Mouse (Mus musculus) midbrain, embryonic 14.5 days (tissue): Measurements from ENCODE around the gene AI467606. TPM values are rescaled to one million over a fixed set of nuclear protein-coding genes. Genes with fewer than 3 reads are reported as not detected.
A peak's percentile ranks its signal among the peaks of the same experiment; 100 is the strongest.

Source experiments
- ATAC-seq: fragments of 200-750 bp; cut with Nextera tagmentation; 2 replicates; pipeline ENCODE4 v1.8.0; 2017; ENCODE audit warnings: moderate number of reproducible peaks, moderate library complexity; ENCODE audit not compliant: low FRiP score, low TSS enrichment
- DNase-seq: peaks from one replicate; pipeline ENCODE4 v3.0.0-alpha.2; 2015
- H3K27ac ChIP-seq: fragments of 300-500 bp; sonication (generic); replicated peaks from 2 replicates; pipeline ENCODE4 v1.5.1; 2014; ENCODE audit warnings: mild to moderate bottlenecking, low read depth, low read length, moderate library complexity
- H3K27me3 ChIP-seq: fragments of 300-500 bp; sonication (generic); 2 replicates; pipeline ENCODE4 v1.6.1; 2014; ENCODE audit warnings: low read length, control low read depth, mixed read lengths; ENCODE audit not compliant: control insufficient read depth, insufficient read depth
- H3K36me3 ChIP-seq: fragments of 300-500 bp; sonication (generic); 2 replicates; pipeline ENCODE4 v1.6.1; 2014; ENCODE audit warnings: low read length, control low read depth; ENCODE audit not compliant: control insufficient read depth, insufficient read depth
- H3K4me1 ChIP-seq: fragments of 300-500 bp; sonication (generic); 2 replicates; pipeline ENCODE4 v1.6.1; 2014; ENCODE audit warnings: mild to moderate bottlenecking, antibody characterized with exemption, low read length, control low read depth; ENCODE audit not compliant: control insufficient read depth, insufficient read depth
- H3K4me2 ChIP-seq: fragments of 300-500 bp; sonication (generic); 2 replicates; pipeline ENCODE4 v1.6.1; 2014; ENCODE audit warnings: mild to moderate bottlenecking, low read length, moderate library complexity
- H3K4me3 ChIP-seq: fragments of 300-500 bp; sonication (generic); replicated peaks from 2 replicates; pipeline ENCODE4 v1.5.1; 2014; ENCODE audit warnings: low read depth, low read length
- H3K9ac ChIP-seq: fragments of 300-500 bp; sonication (generic); replicated peaks from 2 replicates; pipeline ENCODE4 v1.6.1; 2014; ENCODE audit warnings: mild to moderate bottlenecking, low read length, moderate library complexity
- H3K9me3 ChIP-seq: fragments of 300-500 bp; sonication (generic); 2 replicates; pipeline ENCODE4 v1.6.1; 2016; ENCODE audit warnings: low read length, control low read depth, mixed read lengths; ENCODE audit not compliant: control insufficient read depth
- WGBS: fragments of 180-500 bp; shearing (Covaris S2); extraction: QIAGEN DNeasy Blood & Tissue Kit; methylation state at CpG from one replicate; pipeline ENCODE4 v1.1.7; 2014; 5-methylcytosine and 5-hydroxymethylcytosine counted together
- polyA plus RNA-seq: library from polyadenylated mRNA; unstranded; fragments of >200 nt; fragmentation: Nextera tagmentation; extraction: Ambion mirVana; gene quantifications from 2 replicates; pipeline ENCODE4 v1.2.1, GENCODE M21; 2014

AI467606 gene
- 0.84 and 2.2 TPM in 2 replicates for polyA plus RNA-seq

GRCm38 (mm10) chr7:127091114-127091896 is at the start of gene AI467606:
AI467606 (plus strand) TSS chr7:127091359.
- ATAC-seq = no peak
- Histone ChIP-seq H3K4me1 (0 out of 2 replicates have a peak, but pooled peaks cover 4% of the 10 kb centered on the region), H3K9ac (no peak within 1 kb of the TSS), H3K4me3 (no peak within 1 kb of the TSS), H3K9me3 (no peaks in the 10 kb centered on the region), H3K27me3 (no peaks in the 10 kb centered on the region), H3K4me2 (no peak within 1 kb of the TSS), H3K36me3 (no peaks in the 10 kb centered on the region), H3K27ac (no peak within 1 kb of the TSS)
- no peak for DNase-seq
- WGBS = 75% methylated on average over 16 of the region's 16 CpGs

- Histone ChIP-seq H3K4me1 (peaks cover 12% of the 10 kb centered on the region), H3K27ac (peak within 1 kb of the TSS; percentile 56; the same call in 1 of the 2 replicates), H3K27me3 (no peaks in the 10 kb centered on the region), H3K4me2 (peak within 1 kb of the TSS; percentile 94), H3K4me3 (peak within 1 kb of the TSS; percentile 61), H3K36me3 (no peaks in the 10 kb centered on the region), H3K9me3 (no peaks in the 10 kb centered on the region), H3K9ac (peak within 1 kb of the TSS; percentile 57)
- DNase-seq (peak; percentile 95), ATAC-seq (peak; percentile 78)
- WGBS = under 1% methylated on average over 52 of the region's 53 CpGs
These were observed 49.1 kb upstream of the AI467606 start, which contains the start of gene Kif22 for GRCm38 (mm10) chr7:127041851-127042672. Kif22 (minus strand) TSS chr7:127042471.

GRCm38 (mm10) chr7:127055026-127055585 is 36.1 kb upstream of the AI467606 start:
- Histone ChIP-seq H3K27me3 (no peaks in the 10 kb centered on the region), H3K9me3 (no peaks in the 10 kb centered on the region), H3K4me3 (no peak overlapping the region), H3K9ac (no peak overlapping the region), H3K4me2 (no peak overlapping the region), H3K36me3 (no peaks in the 10 kb centered on the region), H3K27ac (no peak overlapping the region), H3K4me1 (no peaks in the 10 kb centered on the region)
- DNase-seq (no peak), ATAC-seq (no peak)
- whole genome bisulfite sequencing = 78% methylated on average over 5 of the region's 5 CpGs

GRCm38 (mm10) chr7:127065538-127065937 is 25.6 kb upstream of the AI467606 start:
- no peak for DNase-seq
- no peak for ATAC-seq

GRCm38 (mm10) chr7:127066317-127066716 is 24.8 kb upstream of the AI467606 start:
- ATAC-seq = no peak
- Histone ChIP-seq H3K4me3 (no peak overlapping the region), H3K27ac (no peak overlapping the region), H3K27me3 (no peaks in the 10 kb centered on the region), H3K4me1 (no peaks in the 10 kb centered on the region), H3K9ac (no peak overlapping the region), H3K36me3 (no peaks in the 10 kb centered on the region), H3K9me3 (no peaks in the 10 kb centered on the region), H3K4me2 (no peak overlapping the region)
- no peak for DNase-seq
- 86% methylated on average over 4 of the region's 4 CpGs for WGBS

More at GRCm38 (mm10) chr7:127065538-127065937, 25.6 kb upstream of the AI467606 start:
- no peak overlapping the region for H3K4me2 ChIP-seq
- no peak overlapping the region for H3K4me3 ChIP-seq
- 86% methylated on average over 6 of the region's 6 CpGs for WGBS
- no peaks in the 10 kb centered on the region for H3K27me3 ChIP-seq
- H3K9ac ChIP-seq = no peak overlapping the region
- H3K27ac ChIP-seq = no peak overlapping the region
- H3K36me3 ChIP-seq = no peaks in the 10 kb centered on the region
- no peaks in the 10 kb centered on the region for H3K9me3 ChIP-seq
- no peaks in the 10 kb centered on the region for H3K4me1 ChIP-seq

- Histone ChIP-seq H3K4me3 (no peak overlapping the region), H3K36me3 (no peaks in the 10 kb centered on the region), H3K4me2 (no peak overlapping the region), H3K9me3 (no peaks in the 10 kb centered on the region), H3K27ac (no peak overlapping the region), H3K27me3 (no peaks in the 10 kb centered on the region), H3K4me1 (no peaks in the 10 kb centered on the region), H3K9ac (no peak overlapping the region)
- DNase-seq (no peak), ATAC-seq (no peak)
- 71% methylated on average over 4 of the region's 4 CpGs for WGBS
These were observed 20.2 kb upstream of the AI467606 start for GRCm38 (mm10) chr7:127070871-127071413.

GRCm38 (mm10) chr7:127073221-127073620 is 17.9 kb upstream of the AI467606 start:
- Histone ChIP-seq H3K9me3 (no peaks in the 10 kb centered on the region), H3K4me3 (no peak overlapping the region), H3K9ac (no peak overlapping the region), H3K27me3 (no peaks in the 10 kb centered on the region), H3K36me3 (no peaks in the 10 kb centered on the region), H3K4me1 (no peaks in the 10 kb centered on the region), H3K4me2 (no peak overlapping the region), H3K27ac (no peak overlapping the region)
- ATAC-seq = no peak
- DNase-seq = no peak
- 84% methylated on average over 4 of the region's 4 CpGs for WGBS

GRCm38 (mm10) chr7:127076188-127076587 is 15.0 kb upstream of the AI467606 start:
- ATAC-seq (no peak), DNase-seq (no peak)
- WGBS = 92% methylated on average over 5 of the region's 5 CpGs
- H3K4me2 ChIP-seq = no peak overlapping the region
- H3K27ac ChIP-seq = no peak overlapping the region
- no peaks in the 10 kb centered on the region for H3K4me1 ChIP-seq
- no peak overlapping the region for H3K4me3 ChIP-seq
- no peaks in the 10 kb centered on the region for H3K27me3 ChIP-seq
- no peak overlapping the region for H3K9ac ChIP-seq
- H3K9me3 ChIP-seq = no peaks in the 10 kb centered on the region
- H3K36me3 ChIP-seq = no peaks in the 10 kb centered on the region
